ENCODE assay signal across 17 mouse cellular contexts in the genomic region with DNA sequence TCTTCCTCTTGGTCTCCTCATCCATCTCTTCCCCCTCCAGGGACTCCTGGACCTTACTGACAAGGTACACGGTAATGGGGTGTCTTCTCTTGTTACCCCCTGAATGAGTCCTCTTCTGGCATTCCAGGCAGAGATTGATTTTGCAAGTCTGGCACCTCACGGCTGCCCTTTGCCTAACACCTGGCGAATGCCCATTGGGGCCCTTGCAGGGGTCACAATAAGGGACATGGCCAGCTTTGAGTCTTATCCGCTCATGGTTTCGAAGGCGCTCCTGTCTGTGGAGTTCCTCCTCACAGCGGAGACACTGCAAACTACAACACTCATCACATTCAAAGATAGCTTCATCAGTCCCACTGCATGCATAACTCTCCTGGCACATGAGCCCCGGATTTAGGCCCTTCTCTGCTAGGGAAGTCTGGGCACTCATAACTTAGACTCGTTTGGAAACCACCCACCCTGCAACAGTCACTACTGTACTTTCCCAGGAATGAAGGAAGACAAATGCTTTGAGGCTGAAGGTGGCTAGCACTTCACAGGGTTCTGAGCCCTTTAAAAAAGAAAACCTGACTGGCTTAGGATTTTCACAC. TPM values are rescaled to one million over a fixed set of nuclear protein-coding genes. Genes with fewer than 3 reads are reported as not detected.
DNase-seq lines count a peak whose midpoint lies in the region; ATAC-seq and TF ChIP-seq lines count a peak whose summit lies in the region.
"Had no signal": no experiment of that assay in that cellular context is flagged by ENCODE, and none has a peak within 500 bp of the region (broad histone marks: within the 10 kb centered on the region; RNA-seq: fewer than 3 reads in every experiment).

No protein-coding gene starts in this region.

- peak overlapping the region; percentile 76; the same call in 1 of the 2 replicates for H3K4me2 ChIP-seq in hindbrain, embryonic 13.5 days
- no peak overlapping the region for H3K4me2 ChIP-seq in hindbrain, embryonic 16.5 days (ENCODE audit: low read length)
- peak overlapping the region; percentile 73; the same call in 1 of the 2 replicates for H3K4me2 ChIP-seq in neural tube, embryonic 12.5 days (replicated peaks)
- H3K4me2 ChIP-seq in midbrain, postnatal 0 days (ENCODE audit: low read depth, low read length, poor library complexity, severe bottlenecking), result no peak overlapping the region

- no peak overlapping the region for H3K27ac ChIP-seq in hindbrain, embryonic 13.5 days
- H3K27ac ChIP-seq in hindbrain, embryonic 16.5 days (ENCODE audit: low read depth, low read length), result no peak overlapping the region
- H3K27ac ChIP-seq in neural tube, embryonic 12.5 days, result no peak overlapping the region
- no peak overlapping the region for H3K27ac ChIP-seq in midbrain, postnatal 0 days (ENCODE audit: low read depth, low read length)
- H3K27ac ChIP-seq: hindbrain, embryonic 15.5 days had no signal

- WGBS in hindbrain, embryonic 13.5 days, result 92% methylated on average over 9 of the region's 9 CpGs
- 91% methylated on average over 9 of the region's 9 CpGs for WGBS in hindbrain, embryonic 16.5 days
- 92% methylated on average over 9 of the region's 9 CpGs for WGBS in neural tube, embryonic 12.5 days
- 94% methylated on average over 9 of the region's 9 CpGs for WGBS in midbrain, postnatal 0 days

- no peaks in the 10 kb centered on the region for H3K27me3 ChIP-seq in hindbrain, embryonic 13.5 days
- no peaks in the 10 kb centered on the region for H3K27me3 ChIP-seq in hindbrain, embryonic 16.5 days (replicated peaks; ENCODE audit: control insufficient read depth, insufficient read depth, low read length)
- H3K27me3 ChIP-seq in neural tube, embryonic 12.5 days (replicated peaks), result no peaks in the 10 kb centered on the region
- H3K27me3 ChIP-seq in midbrain, postnatal 0 days (ENCODE audit: insufficient read depth, low read length), result no peaks in the 10 kb centered on the region
- H3K27me3 ChIP-seq: hindbrain, embryonic 15.5 days had no signal

- H3K9ac ChIP-seq in hindbrain, embryonic 13.5 days, result peak overlapping the region; percentile 35; the same call in 1 of the 2 replicates
- no peak overlapping the region for H3K9ac ChIP-seq in hindbrain, embryonic 16.5 days (ENCODE audit: low read depth, low read length)
- H3K9ac ChIP-seq in neural tube, embryonic 12.5 days, result no peak overlapping the region
- H3K9ac ChIP-seq in midbrain, postnatal 0 days (replicated peaks; ENCODE audit: low read length, poor library complexity, severe bottlenecking), result peak overlapping the region; percentile 33; the same call in 1 of the 2 replicates
- H3K9ac ChIP-seq: hindbrain, embryonic 15.5 days had no signal

- ATAC-seq in hindbrain, embryonic 13.5 days (ENCODE audit: low FRiP score), result no peak
- no peak for ATAC-seq in hindbrain, embryonic 16.5 days
- ATAC-seq in neural tube, embryonic 12.5 days (ENCODE audit: low FRiP score, low read depth), result no peak
- no peak for ATAC-seq in midbrain, postnatal 0 days (ENCODE audit: low FRiP score)
- ATAC-seq in cerebellum, adult (ENCODE audit: insufficient number of reproducible peaks, low FRiP score, low TSS enrichment), result no peak
- ATAC-seq: CD4-positive, CD25-positive, alpha-beta regulatory T cell, adult 4 months had no signal

- H3K4me3 ChIP-seq in hindbrain, embryonic 13.5 days, result peak overlapping the region; percentile 92; the same call in 1 of the 2 replicates
- no peak overlapping the region for H3K4me3 ChIP-seq in hindbrain, embryonic 16.5 days (ENCODE audit: low read length)
- H3K4me3 ChIP-seq in neural tube, embryonic 12.5 days, result no peak overlapping the region
- no peak overlapping the region for H3K4me3 ChIP-seq in midbrain, postnatal 0 days (ENCODE audit: low read depth, low read length)
- H3K4me3 ChIP-seq: erythroblast, embryonic 14.5 days; hindbrain, embryonic 15.5 days had no signal

- H3K9me3 ChIP-seq in hindbrain, embryonic 13.5 days, result no peaks in the 10 kb centered on the region
- H3K9me3 ChIP-seq in hindbrain, embryonic 16.5 days (ENCODE audit: control insufficient read depth, low read length), result no peaks in the 10 kb centered on the region
- H3K9me3 ChIP-seq in neural tube, embryonic 12.5 days, result no peaks in the 10 kb centered on the region
- H3K9me3 ChIP-seq in midbrain, postnatal 0 days (ENCODE audit: low read length), result no peaks in the 10 kb centered on the region
- H3K9me3 ChIP-seq: hindbrain, embryonic 15.5 days had no signal

- no peak for DNase-seq in neural tube, embryonic 10.5 days (ENCODE audit: extremely low spot score, low spot score)
- no peak for DNase-seq in midbrain, postnatal 0 days (ENCODE audit: low spot score)
- DNase-seq in thymus, postnatal 0 days (ENCODE audit: low spot score), result no peak
- DNase-seq: adrenal gland, adult 2 months; cerebellum, adult 8-10 months; heart, postnatal 10 days; kidney, adult 2 months; kidney, postnatal 36 days; lung, postnatal 36 days; thymus, adult 18-20 months had no signal

- no peak for TF ChIP-seq CTCF in midbrain, postnatal 0 days (IDR thresholded peaks at IDR 0.05)

- H3K4me1 ChIP-seq in hindbrain, embryonic 13.5 days (replicated peaks), result peaks cover 40% of the 10 kb centered on the region
- H3K4me1 ChIP-seq in hindbrain, embryonic 16.5 days (ENCODE audit: control insufficient read depth, insufficient read depth, low read depth, low read length), result peaks cover 27% of the 10 kb centered on the region
- peaks cover 16% of the 10 kb centered on the region for H3K4me1 ChIP-seq in neural tube, embryonic 12.5 days
- no peaks in the 10 kb centered on the region; the same call in 1 of the 2 replicates for H3K4me1 ChIP-seq in midbrain, postnatal 0 days (ENCODE audit: insufficient read depth, low read length)

- H3K36me3 ChIP-seq in hindbrain, embryonic 13.5 days, result peaks cover 52% of the 10 kb centered on the region
- peaks cover 22% of the 10 kb centered on the region for H3K36me3 ChIP-seq in hindbrain, embryonic 16.5 days (ENCODE audit: control insufficient read depth, insufficient read depth, low read length)
- H3K36me3 ChIP-seq in neural tube, embryonic 12.5 days, result peaks cover 41% of the 10 kb centered on the region
- peaks cover 8% of the 10 kb centered on the region; the same call in 1 of the 2 replicates for H3K36me3 ChIP-seq in midbrain, postnatal 0 days (ENCODE audit: insufficient read depth, low read length)

RNA-seq across cellular contexts. Expression of gene Zfyve1, which starts 2.5 kb away (rescaled TPM):
- polyA plus RNA-seq in hindbrain, embryonic 13.5 days (2015; fragmentation: Nextera tagmentation; extraction: Ambion mirVana), result 31.9 and 39.0 TPM in 2 replicates
- polyA plus RNA-seq in hindbrain, embryonic 16.5 days (2015; fragmentation: Nextera tagmentation; extraction: Ambion mirVana), result 20.8 and 26.1 TPM in 2 replicates
- 31.5 and 34.7 TPM in 2 replicates for polyA plus RNA-seq in neural tube, embryonic 12.5 days (2016; fragmentation: Nextera tagmentation; extraction: Ambion mirVana)
- total RNA-seq in midbrain, postnatal 0 days (2014; rRNA removed), result 32.2 and 35.7 TPM in 2 replicates
- 12.9 and 15.6 TPM in 2 replicates for polyA plus RNA-seq in midbrain, postnatal 0 days (2015; fragmentation: Nextera tagmentation; extraction: Ambion mirVana)
- polyA plus RNA-seq in thymus, postnatal 0 days (2015; fragmentation: Nextera tagmentation; extraction: Ambion mirVana), result 11.1 and 14.5 TPM in 2 replicates

RNA-seq across cellular contexts. Expression of gene Rbm25, which starts 36.5 kb away (rescaled TPM):
- 278 and 291 TPM in 2 replicates for polyA plus RNA-seq in hindbrain, embryonic 13.5 days (2015; fragmentation: Nextera tagmentation; extraction: Ambion mirVana)
- 217 TPM in 2 replicates for polyA plus RNA-seq in hindbrain, embryonic 16.5 days (2015; fragmentation: Nextera tagmentation; extraction: Ambion mirVana)
- 264 and 272 TPM in 2 replicates for polyA plus RNA-seq in neural tube, embryonic 12.5 days (2016; fragmentation: Nextera tagmentation; extraction: Ambion mirVana)
- 68.2 and 166 TPM in 2 replicates for total RNA-seq in midbrain, postnatal 0 days (2014; rRNA removed)
- 206 and 231 TPM in 2 replicates for polyA plus RNA-seq in midbrain, postnatal 0 days (2015; fragmentation: Nextera tagmentation; extraction: Ambion mirVana)
- polyA plus RNA-seq in thymus, postnatal 0 days (2015; fragmentation: Nextera tagmentation; extraction: Ambion mirVana), result 200 and 229 TPM in 2 replicates

Comparison
In these comparisons a context has a peak if more than half of its experiments do, and no peak if none do; other contexts are left out.
1. H3K4me2 ChIP-seq: peak in hindbrain, embryonic 13.5 days (single experiment) and neural tube, embryonic 12.5 days (single experiment); none in hindbrain, embryonic 16.5 days (single experiment) and midbrain, postnatal 0 days (single experiment).
2. H3K9ac ChIP-seq: peak in hindbrain, embryonic 13.5 days (single experiment) and midbrain, postnatal 0 days (single experiment); none in hindbrain, embryonic 16.5 days (single experiment) and neural tube, embryonic 12.5 days (single experiment).